Mouse (Mus musculus) stomach, postnatal 0 days (tissue): ENCODE measurements around the gene Isg20. TPM values are rescaled to one million over a fixed set of nuclear protein-coding genes. Genes with fewer than 3 reads are reported as not detected.
A peak's percentile ranks its signal among the peaks of the same experiment; 100 is the strongest.

Experiments
- ATAC-seq: fragments of 200-750 bp; cut with Nextera tagmentation; 2 replicates; pipeline ENCODE4 v1.8.0; 2017; ENCODE audit not compliant: low FRiP score, low TSS enrichment
- DNase-seq: peaks from one replicate; pipeline ENCODE4 v3.0.0-alpha.2; 2016; ENCODE audit warnings: low spot score
- H3K27ac ChIP-seq: fragments of 300-500 bp; sonication (generic); replicated peaks from 2 replicates; pipeline ENCODE4 v1.5.1; 2014; ENCODE audit warnings: mild to moderate bottlenecking, control low read depth
- H3K27me3 ChIP-seq: fragments of 300-500 bp; sonication (generic); 2 replicates; pipeline ENCODE4 v1.6.1; 2014; ENCODE audit warnings: low read length; ENCODE audit not compliant: control insufficient read depth, insufficient read depth
- H3K36me3 ChIP-seq: fragments of 300-500 bp; sonication (generic); 2 replicates; pipeline ENCODE4 v1.6.1; 2014; ENCODE audit warnings: low read length, mixed read lengths; ENCODE audit not compliant: control insufficient read depth, insufficient read depth
- H3K4me1 ChIP-seq: fragments of 300-500 bp; sonication (generic); replicated peaks from 2 replicates; pipeline ENCODE4 v1.6.1; 2014; ENCODE audit warnings: antibody characterized with exemption; ENCODE audit not compliant: control insufficient read depth, insufficient read depth
- H3K4me2 ChIP-seq: fragments of 300-500 bp; sonication (generic); replicated peaks from 2 replicates; pipeline ENCODE4 v1.6.1; 2014; ENCODE audit warnings: low read depth, mild to moderate bottlenecking, control low read depth, moderate library complexity
- H3K4me3 ChIP-seq: fragments of 300-500 bp; sonication (generic); 2 replicates; pipeline ENCODE4 v1.5.1; 2014; ENCODE audit warnings: low read depth, low read length, control low read depth
- H3K9ac ChIP-seq: fragments of 300-500 bp; sonication (generic); 2 replicates; pipeline ENCODE4 v1.6.1; 2014; ENCODE audit warnings: mild to moderate bottlenecking, low read length, control low read depth, mixed read lengths
- H3K9me3 ChIP-seq: fragments of 300-500 bp; sonication (generic); 2 replicates; pipeline ENCODE4 v1.6.1; 2016; ENCODE audit warnings: low read length; ENCODE audit not compliant: control insufficient read depth
- CTCF ChIP-seq: IDR thresholded peaks from 2 replicates; pipeline ENCODE4 v1.5.1; 2016; ENCODE audit warnings: antibody characterized with exemption, low read depth, mild to moderate bottlenecking, moderate library complexity
- EP300 ChIP-seq: optimal IDR thresholded peaks from 2 replicates; pipeline ENCODE3; 2016; ENCODE audit warnings: antibody characterized with exemption
- WGBS: fragments of 180-500 bp; shearing (Covaris S2); extraction: QIAGEN DNeasy Blood & Tissue Kit; methylation state at CpG from one replicate; pipeline ENCODE4 v1.1.7; 2014; 5-methylcytosine and 5-hydroxymethylcytosine counted together
- polyA plus RNA-seq: library from polyadenylated mRNA; unstranded; fragments of >200 nt; fragmentation: Nextera tagmentation; extraction: Ambion mirVana; gene quantifications from 2 replicates; pipeline ENCODE4 v1.2.1, GENCODE M21; 2015

Isg20 gene
- 10.6 and 10.9 TPM in 2 replicates for polyA plus RNA-seq

DNA sequence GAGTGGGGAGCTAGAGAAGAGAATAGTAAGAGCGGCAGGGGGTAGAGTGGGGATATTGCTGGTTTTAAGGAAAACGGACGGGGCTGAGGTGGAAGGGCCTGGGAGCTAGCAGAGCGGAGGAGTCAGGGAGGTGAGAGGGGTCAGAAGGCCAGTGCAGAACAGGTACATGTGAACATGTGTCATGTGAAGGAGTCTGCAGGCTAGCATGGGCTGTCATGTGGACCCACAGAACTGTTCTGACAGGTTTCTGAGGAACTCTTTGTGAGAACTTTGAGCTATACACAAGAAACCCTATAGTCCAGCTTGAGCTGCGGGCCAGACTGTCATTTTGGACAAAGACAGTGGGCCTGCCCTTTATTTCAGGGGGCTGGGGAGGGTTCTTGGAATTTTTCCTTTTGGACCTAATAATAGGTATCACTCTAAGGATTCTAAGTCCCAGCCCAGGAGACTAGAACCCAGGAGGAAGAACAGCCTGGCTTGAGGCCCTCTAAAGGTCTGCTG is at the start of gene Isg20:
Gene Isg20 (plus strand): TSS at position 451 of the 501 bp plus-strand sequence.
- ATAC-seq: 0 out of 2 replicates have a peak, but pooled peaks have one; percentile 13
- DNase-seq: no peak
- no peaks in the 10 kb centered on the region for H3K9me3 ChIP-seq
- H3K9ac ChIP-seq: peak within 1 kb of the TSS; percentile 38; the same call in 1 of the 2 replicates
- TF ChIP-seq EP300 (no peak), CTCF (no peak)
- H3K27me3 ChIP-seq: no peaks in the 10 kb centered on the region
- H3K27ac ChIP-seq: peak within 1 kb of the TSS; percentile 85
- H3K36me3 ChIP-seq: no peaks in the 10 kb centered on the region
- peak within 1 kb of the TSS; percentile 63 for H3K4me2 ChIP-seq
- 0 out of 2 replicates have a peak, but pooled peaks cover 9% of the 10 kb centered on the region for H3K4me1 ChIP-seq
- peak within 1 kb of the TSS; percentile 36 for H3K4me3 ChIP-seq
- 69% methylated on average over 5 of the region's 5 CpGs for WGBS

DNA sequence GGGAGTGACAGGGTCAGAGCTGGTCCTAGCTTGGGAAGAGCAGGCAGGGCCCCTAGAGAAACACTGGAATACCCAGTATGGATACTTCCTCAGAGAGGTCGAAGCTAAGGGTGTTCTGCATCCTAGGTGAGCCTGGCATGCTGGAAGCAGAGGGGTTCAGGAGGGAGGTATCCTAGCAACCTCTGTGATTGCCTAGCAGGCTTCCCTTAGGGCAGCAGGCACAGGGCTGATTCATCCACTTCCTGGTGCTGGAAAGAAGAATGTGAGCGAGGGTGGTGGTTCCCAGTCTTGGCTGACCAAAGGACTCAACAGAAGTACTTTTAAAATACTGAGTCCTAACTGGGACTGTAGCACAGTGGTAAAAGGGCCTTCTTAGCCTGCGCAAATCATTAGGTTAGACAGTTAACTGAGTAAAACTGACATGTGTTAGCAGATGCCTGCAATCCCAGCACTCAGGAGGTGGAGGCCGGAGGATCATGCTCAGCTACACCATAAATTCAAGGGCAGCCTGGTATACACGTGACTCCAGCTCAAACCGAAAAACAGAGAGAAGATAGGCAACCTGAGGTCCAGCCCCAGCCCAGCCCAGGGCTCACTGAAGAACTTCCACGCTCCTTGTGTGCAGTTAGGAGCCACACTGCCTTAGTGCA is 49.3 kb upstream of the Isg20 start:
- no peaks in the 10 kb centered on the region for H3K36me3 ChIP-seq
- H3K4me1 ChIP-seq: no peaks in the 10 kb centered on the region
- ATAC-seq (peak; percentile 45; the same call in 1 of the 2 replicates), DNase-seq (no peak)
- 62% methylated on average over 7 of the region's 7 CpGs for WGBS
- TF ChIP-seq EP300: no peak
- no peak for TF ChIP-seq CTCF
- no peak overlapping the region for H3K4me2 ChIP-seq
- no peak overlapping the region for H3K4me3 ChIP-seq
- H3K9ac ChIP-seq: no peak overlapping the region
- no peaks in the 10 kb centered on the region for H3K9me3 ChIP-seq
- H3K27me3 ChIP-seq: no peaks in the 10 kb centered on the region
- H3K27ac ChIP-seq: no peak overlapping the region

DNA sequence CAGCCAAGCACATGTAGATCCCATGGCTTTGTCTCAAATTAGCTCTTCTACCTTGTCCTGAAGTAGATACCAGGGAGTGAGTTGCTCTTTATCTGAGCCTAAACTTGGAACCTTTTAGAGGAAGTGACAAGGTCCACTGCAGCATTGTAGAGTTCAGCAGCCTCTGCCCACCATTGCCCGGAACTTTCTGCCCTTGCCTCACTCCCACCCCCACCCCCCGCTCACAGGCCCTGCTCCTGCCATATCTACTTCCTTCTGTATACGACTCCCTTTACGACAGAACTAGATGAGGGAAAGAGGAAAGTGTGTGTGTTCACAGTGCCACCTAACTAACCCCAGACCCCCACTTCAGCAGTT is 48.8 kb upstream of the Isg20 start:
- no peak overlapping the region for H3K4me3 ChIP-seq
- H3K27ac ChIP-seq: no peak overlapping the region
- 56% methylated on average over 4 of the region's 4 CpGs for WGBS
- no peak overlapping the region for H3K4me2 ChIP-seq
- H3K36me3 ChIP-seq: no peaks in the 10 kb centered on the region
- no peaks in the 10 kb centered on the region for H3K4me1 ChIP-seq
- H3K9ac ChIP-seq: no peak overlapping the region
- H3K9me3 ChIP-seq: no peaks in the 10 kb centered on the region
- DNase-seq (no peak), ATAC-seq (peak; percentile 66)
- TF ChIP-seq EP300: no peak
- TF ChIP-seq CTCF: no peak
- no peaks in the 10 kb centered on the region for H3K27me3 ChIP-seq

DNA sequence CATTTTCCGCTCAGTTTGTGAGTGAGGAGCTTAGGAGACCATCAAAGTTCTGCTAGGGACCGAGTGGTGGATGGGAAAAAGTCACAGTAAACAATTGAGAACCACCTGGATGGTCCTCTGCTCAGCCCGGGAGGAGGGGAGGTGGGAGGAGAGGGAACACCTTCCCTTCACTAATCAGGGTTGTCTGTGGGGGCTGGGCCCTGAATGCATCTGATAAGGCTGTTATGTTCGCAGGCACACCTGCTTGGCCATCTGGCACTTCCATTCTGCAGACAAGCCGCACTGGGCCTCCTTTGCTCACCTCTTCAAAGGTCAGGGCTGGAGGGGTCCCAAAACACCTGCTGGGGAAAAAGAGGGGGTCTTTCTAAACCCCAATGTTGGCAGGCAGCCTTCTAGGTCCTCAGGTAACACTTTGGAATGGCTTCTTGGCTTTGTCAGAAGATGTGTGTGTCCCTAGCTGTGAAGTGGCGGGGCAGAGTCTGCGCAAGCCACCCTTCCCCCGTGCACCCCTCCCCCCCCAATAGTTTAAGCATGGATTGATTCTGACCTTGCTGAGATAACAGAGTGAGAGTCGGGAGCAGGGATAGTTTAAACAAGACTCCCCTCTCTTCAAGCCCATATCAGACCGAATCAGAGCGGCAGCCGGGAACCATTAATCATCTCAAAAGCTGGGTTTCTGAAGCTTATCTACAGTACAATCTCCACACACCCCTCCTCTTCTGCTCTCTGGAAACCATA is 47.8 kb upstream of the Isg20 start:
- Histone ChIP-seq H3K9me3 (no peaks in the 10 kb centered on the region), H3K27ac (no peak overlapping the region), H3K36me3 (no peaks in the 10 kb centered on the region), H3K27me3 (no peaks in the 10 kb centered on the region), H3K4me3 (no peak overlapping the region), H3K4me2 (no peak overlapping the region), H3K4me1 (no peaks in the 10 kb centered on the region), H3K9ac (no peak overlapping the region; the same call in 1 of the 2 replicates)
- ATAC-seq: no peak; the same call in 1 of the 2 replicates
- TF ChIP-seq CTCF (no peak), EP300 (no peak)
- WGBS: 33% methylated on average over 12 of the region's 12 CpGs
- no peak for DNase-seq

DNA sequence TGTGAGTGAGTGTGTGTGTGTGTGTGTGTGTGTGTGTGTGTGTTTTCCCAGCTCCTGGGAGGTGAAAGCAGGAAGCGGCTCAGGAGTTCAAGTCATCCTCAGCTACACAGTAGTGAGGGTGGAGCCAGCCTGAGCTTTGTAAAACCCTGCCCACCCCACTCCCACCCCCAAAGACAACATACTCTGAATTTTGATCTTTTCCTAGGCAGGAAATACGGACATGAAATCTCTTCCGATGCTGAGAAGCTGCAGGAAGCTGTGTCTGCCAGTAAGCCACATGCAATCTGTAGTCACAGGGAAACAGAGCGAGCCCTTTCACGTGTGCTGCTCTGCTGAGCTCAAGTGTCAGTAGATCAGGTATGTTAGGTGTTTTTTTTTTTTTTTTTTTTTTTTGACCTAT is 44.5 kb upstream of the Isg20 start:
- no peak overlapping the region for H3K9ac ChIP-seq
- no peaks in the 10 kb centered on the region for H3K36me3 ChIP-seq
- TF ChIP-seq CTCF (no peak), EP300 (no peak)
- H3K4me3 ChIP-seq: no peak overlapping the region
- WGBS: 41% methylated on average over 5 of the region's 5 CpGs
- no peaks in the 10 kb centered on the region for H3K4me1 ChIP-seq
- ATAC-seq (no peak), DNase-seq (no peak)
- H3K27me3 ChIP-seq: no peaks in the 10 kb centered on the region
- H3K9me3 ChIP-seq: no peaks in the 10 kb centered on the region
- H3K4me2 ChIP-seq: no peak overlapping the region
- H3K27ac ChIP-seq: no peak overlapping the region

DNA sequence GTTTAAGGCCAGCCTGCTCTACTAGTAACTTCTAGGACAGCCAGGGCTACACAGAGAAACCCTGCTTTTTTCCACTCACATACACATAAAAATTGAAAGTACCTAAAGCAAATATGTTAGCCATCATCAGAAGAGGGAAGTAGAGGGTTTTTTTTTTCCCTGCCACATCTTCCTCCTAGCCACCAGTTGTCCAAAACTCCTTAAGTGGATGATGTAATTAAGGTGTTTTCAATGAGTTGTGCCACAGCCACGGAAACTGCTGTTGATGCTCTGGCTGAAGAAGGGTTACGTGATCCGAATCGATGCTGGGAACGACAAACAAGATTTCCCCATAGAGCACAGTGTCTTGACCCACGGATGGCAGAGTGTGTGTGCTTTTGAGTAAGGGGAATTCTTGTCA is 40.9 kb upstream of the Isg20 start:
- Histone ChIP-seq H3K27ac (no peak overlapping the region), H3K9ac (no peak overlapping the region), H3K27me3 (no peaks in the 10 kb centered on the region), H3K4me2 (no peak overlapping the region), H3K36me3 (no peaks in the 10 kb centered on the region), H3K4me1 (no peaks in the 10 kb centered on the region), H3K4me3 (no peak overlapping the region), H3K9me3 (no peaks in the 10 kb centered on the region)
- no peak for TF ChIP-seq CTCF
- no peak for TF ChIP-seq EP300
- no peak for ATAC-seq
- no peak for DNase-seq
- 78% methylated on average over 6 of the region's 6 CpGs for WGBS
